Mouse (Mus musculus) heart, postnatal 0 days (tissue): ENCODE results near the gene Ugt1a2.

Experiments used
- CTCF ChIP-seq: IDR thresholded peaks from 2 replicates; pipeline ENCODE4 v1.5.1; 2016; ENCODE audit warnings: antibody characterized with exemption, control low read depth, low read depth
- EP300 ChIP-seq: IDR thresholded peaks from 2 replicates; pipeline ENCODE4 v1.6.1; 2016; ENCODE audit warnings: antibody characterized with exemption, low read depth

GRCm38 (mm10) chr1:88215466-88216380 is 15.3 kb downstream of the Ugt1a2 start:
- TF ChIP-seq CTCF, result no peak
- no peak for TF ChIP-seq EP300
